Mouse (Mus musculus) ES-E14 (cell line): ENCODE measurements around the gene Ahr. TPM values are rescaled to one million over a fixed set of nuclear protein-coding genes. Genes with fewer than 3 reads are reported as not detected.

ENCODE experiments used
- DNase-seq: peaks from one replicate; pipeline ENCODE4 v3.0.0-alpha.2; 2013; ENCODE audit warnings: low read depth, low spot score
- H3K27ac ChIP-seq: 2 replicates; pipeline ENCODE4 v1.5.1; 2012; ENCODE audit warnings: low read depth, mild to moderate bottlenecking, low read length, moderate library complexity, mixed read lengths; ENCODE audit not compliant: poor library complexity, insufficient read depth, severe bottlenecking
- H3K36me3 ChIP-seq: 2 replicates; pipeline ENCODE4 v1.6.1; 2012; ENCODE audit warnings: mild to moderate bottlenecking, low read length, moderate library complexity, mixed read lengths; ENCODE audit not compliant: control insufficient read depth, poor library complexity, insufficient read depth, severe bottlenecking
- H3K4me1 ChIP-seq, 2 experiments: fragments of 150-350 bp in 1 of 2; sonication (generic) in 1 of 2; 2 replicates each; pipeline ENCODE4 v1.6.1; 2012; ENCODE audit warnings: low read length in 2 of 2, mild to moderate bottlenecking in 1 of 2, mixed read lengths in 1 of 2; ENCODE audit not compliant: control insufficient read depth in 2 of 2, insufficient read depth in 2 of 2, poor library complexity in 1 of 2
- H3K4me3 ChIP-seq, 2 experiments: fragments of 150-350 bp in 1 of 2; sonication (generic) in 1 of 2; 2 replicates each; pipeline ENCODE4 v1.5.1; 2012; ENCODE audit warnings: low read length in 2 of 2, low read depth in 1 of 2, mild to moderate bottlenecking in 1 of 2, mixed read lengths in 1 of 2; ENCODE audit not compliant: insufficient read depth in 1 of 2, poor library complexity in 1 of 2, severe bottlenecking in 1 of 2
- H3K9ac ChIP-seq: 2 replicates; pipeline ENCODE4 v1.6.1; 2012; ENCODE audit warnings: low read depth, mild to moderate bottlenecking, low read length, mixed read lengths; ENCODE audit not compliant: poor library complexity, insufficient read depth, severe bottlenecking
- H3K9me3 ChIP-seq: fragments of 150-350 bp; sonication (generic); 2 replicates; pipeline ENCODE4 v1.6.1; 2012; ENCODE audit warnings: low read depth, mild to moderate bottlenecking, low read length; ENCODE audit not compliant: control insufficient read depth, insufficient read depth
- CHD2 ChIP-seq: IDR thresholded peaks from 2 replicates; pipeline ENCODE4 v1.6.1; 2014; ENCODE audit warnings: mild to moderate bottlenecking, low read depth, low read length, inconsistent platforms
- HCFC1 ChIP-seq: IDR thresholded peaks from 2 replicates; pipeline ENCODE4 v1.6.1; 2012; ENCODE audit warnings: low read length, inconsistent platforms, borderline replicate concordance; ENCODE audit not compliant: insufficient read depth
- MAFK ChIP-seq: IDR thresholded peaks from 2 replicates; pipeline ENCODE4 v1.6.1; 2014; ENCODE audit warnings: mild to moderate bottlenecking, low read depth, low read length, inconsistent platforms; ENCODE audit not compliant: insufficient read depth
- ZC3H11A ChIP-seq: IDR thresholded peaks from 2 replicates; pipeline ENCODE4 v1.6.1; 2012; ENCODE audit warnings: low read depth, mild to moderate bottlenecking, inconsistent platforms, low read length, borderline replicate concordance
- ZNF384 ChIP-seq: IDR thresholded peaks from 2 replicates; pipeline ENCODE4 v1.6.1; 2012; ENCODE audit warnings: low read depth, low read length, inconsistent platforms
- in situ Hi-C, 2 experiments: fragments of 600-800 bp; cut with MboI; formaldehyde crosslinking; loops; one replicate each; pipeline ENCODE4 v1.15.1; 2025; ENCODE audit warnings: low sequenced_read_pairs in 2 of 2, inconsistent platforms in 1 of 2; ENCODE audit not compliant: unreplicated experiment in 2 of 2
- total RNA-seq: library from RNA; depleted of rRNA; stranded (reverse); fragments of 300-350 nt; gene quantifications from 2 replicates; pipeline ENCODE4 v1.2.3, GENCODE M21; 2012

Gene Ahr
- total RNA-seq, 1 experiment: 5.8 TPM

- no peaks in the 10 kb centered on the region for H3K9me3 ChIP-seq
- no peak overlapping the region for H3K27ac ChIP-seq
- no peaks in the 10 kb centered on the region for H3K4me1 ChIP-seq
- in situ Hi-C loops: no loop called here
- H3K4me3 ChIP-seq: no peak overlapping the region
- DNase-seq: no peak
- TF ChIP-seq HCFC1 (no peak), ZC3H11A (no peak), ZNF384 (no peak), MAFK (no peak), CHD2 (no peak)
- no peaks in the 10 kb centered on the region for H3K36me3 ChIP-seq
- no peak overlapping the region for H3K9ac ChIP-seq
These were observed 72.2 kb downstream of the Ahr start for GRCm38 (mm10) chr12:35462667-35463066.

- DNase-seq: no peak
- H3K4me3 ChIP-seq: no peak overlapping the region
- in situ Hi-C loops: no loop called here
These were observed 75.2 kb downstream of the Ahr start for GRCm38 (mm10) chr12:35459662-35460061.

More at GRCm38 (mm10) chr12:35459662-35460061, 75.2 kb downstream of the Ahr start:
- H3K4me1 ChIP-seq: no peaks in the 10 kb centered on the region
- TF ChIP-seq MAFK (no peak), ZNF384 (no peak), ZC3H11A (no peak), HCFC1 (no peak), CHD2 (no peak)
- no peak overlapping the region for H3K9ac ChIP-seq
- H3K27ac ChIP-seq: no peak overlapping the region
- H3K9me3 ChIP-seq: no peaks in the 10 kb centered on the region
- no peaks in the 10 kb centered on the region for H3K36me3 ChIP-seq
